Mouse (Mus musculus): ENCODE measurements around the gene Sema6b.

The Sema6b gene

DNA sequence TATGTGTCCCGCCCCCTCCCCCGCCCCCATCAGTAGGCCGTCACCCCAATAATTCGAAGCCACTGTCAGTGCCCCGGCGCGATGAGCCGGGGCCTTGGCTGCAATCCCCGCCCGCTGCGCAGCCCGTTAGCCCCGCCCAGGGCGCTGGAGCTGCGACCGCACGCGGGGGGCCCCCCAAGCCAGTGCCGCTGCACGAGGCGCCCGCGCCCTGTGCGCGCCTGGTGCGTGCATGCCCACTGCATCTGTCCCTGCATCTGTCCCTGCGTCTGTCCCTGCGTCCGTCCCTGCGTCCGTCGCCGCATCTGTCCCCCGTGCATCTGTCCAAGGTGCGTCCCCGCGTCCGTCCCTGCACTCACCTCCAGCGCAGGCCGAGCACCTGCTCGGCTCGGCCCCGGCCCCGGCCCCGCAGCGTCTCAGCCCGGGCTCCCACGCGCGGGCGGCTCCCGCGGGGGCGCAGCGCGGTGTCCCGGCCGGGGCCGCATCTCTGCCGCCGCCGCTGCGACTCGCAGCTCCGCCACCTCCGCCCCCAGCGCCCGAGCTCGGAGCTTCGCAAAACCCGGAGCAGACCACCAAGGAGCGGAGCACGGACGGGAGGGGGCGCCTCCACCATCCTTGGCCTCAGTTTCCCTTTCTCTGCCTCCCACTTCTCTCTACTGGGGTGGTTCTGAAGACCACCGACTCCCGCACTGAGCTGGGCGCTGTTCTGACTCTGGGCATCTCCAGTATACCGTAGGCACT is at the start of gene Sema6b:
Gene Sema6b, minus strand, starts transcription at position 486 of the 738 bp plus-strand sequence.
- CTCF ChIA-PET: interaction anchor here (0.6 kb wide), 1 partner anchor 47 kb away, joined by 3 read pairs; no protein-coding TSS in a partner anchor

DNA sequence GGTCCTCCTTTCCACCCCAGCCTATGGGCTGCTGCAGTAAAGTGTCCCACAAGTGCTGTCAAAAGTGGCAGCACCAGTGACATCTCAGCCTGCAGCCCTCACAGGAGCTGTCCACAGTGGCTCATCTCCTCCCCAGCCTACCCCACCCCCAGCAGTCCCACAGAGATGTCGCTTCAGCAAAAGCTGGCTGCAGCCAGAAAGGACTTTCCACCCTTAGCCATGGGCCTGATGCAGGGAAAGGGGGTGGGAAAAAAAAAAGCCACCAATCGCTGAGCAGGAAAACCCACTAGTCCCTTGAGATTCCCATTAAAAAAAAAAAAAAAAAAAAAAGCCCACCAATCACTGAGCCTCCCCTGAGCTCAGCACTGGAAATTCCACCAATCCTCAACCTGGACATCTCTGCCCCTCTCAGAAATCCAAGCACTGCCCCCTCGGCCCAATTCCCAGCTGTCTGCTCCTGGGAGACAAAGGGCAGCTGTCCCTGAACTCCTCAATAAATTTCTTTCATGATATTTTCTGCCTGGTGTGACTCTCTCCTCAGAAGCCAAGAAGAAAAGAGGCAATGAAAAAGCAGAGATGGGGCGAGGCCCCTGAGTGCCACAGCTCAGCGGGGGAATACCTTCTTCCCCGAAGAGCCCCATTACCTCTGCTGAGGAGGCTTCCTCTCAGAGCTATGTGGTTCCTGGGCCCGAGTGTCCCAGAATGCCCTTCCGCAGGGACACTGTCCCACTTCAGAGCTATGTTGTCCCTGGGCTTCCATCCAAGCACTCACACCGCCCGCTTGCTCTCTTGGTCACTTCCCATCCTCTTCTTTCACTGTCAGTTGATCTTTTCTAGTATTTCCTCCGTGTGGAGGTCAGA is 45.4 kb upstream of the Sema6b start:
- CTCF ChIA-PET: no interaction called here

DNA sequence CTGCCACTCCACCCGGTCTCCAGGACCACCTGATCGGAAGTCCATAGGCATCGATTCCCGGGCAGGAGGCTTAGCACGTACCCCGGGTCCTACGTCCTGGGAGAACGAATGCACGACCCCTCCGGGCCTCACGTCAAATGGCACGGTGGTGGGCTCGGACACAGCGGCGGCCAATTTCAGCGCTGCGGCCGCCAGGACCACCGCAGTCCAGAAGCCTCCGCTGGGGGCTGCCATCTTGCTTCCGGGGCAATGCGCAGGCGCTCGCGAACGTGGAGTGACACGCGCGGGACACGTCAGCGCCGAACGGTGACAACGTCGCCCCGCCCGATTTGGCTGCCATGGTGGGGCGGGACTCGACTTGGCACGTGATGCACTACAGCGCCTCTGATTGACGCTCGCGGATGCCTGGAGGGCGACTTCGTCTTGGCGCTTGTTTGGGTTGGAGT is 43.5 kb upstream of the Sema6b start, which contains the start of gene Mydgf:
Gene Mydgf, minus strand, starts transcription at position 263 of the 446 bp plus-strand sequence.
- CTCF ChIA-PET: no interaction called here

DNA sequence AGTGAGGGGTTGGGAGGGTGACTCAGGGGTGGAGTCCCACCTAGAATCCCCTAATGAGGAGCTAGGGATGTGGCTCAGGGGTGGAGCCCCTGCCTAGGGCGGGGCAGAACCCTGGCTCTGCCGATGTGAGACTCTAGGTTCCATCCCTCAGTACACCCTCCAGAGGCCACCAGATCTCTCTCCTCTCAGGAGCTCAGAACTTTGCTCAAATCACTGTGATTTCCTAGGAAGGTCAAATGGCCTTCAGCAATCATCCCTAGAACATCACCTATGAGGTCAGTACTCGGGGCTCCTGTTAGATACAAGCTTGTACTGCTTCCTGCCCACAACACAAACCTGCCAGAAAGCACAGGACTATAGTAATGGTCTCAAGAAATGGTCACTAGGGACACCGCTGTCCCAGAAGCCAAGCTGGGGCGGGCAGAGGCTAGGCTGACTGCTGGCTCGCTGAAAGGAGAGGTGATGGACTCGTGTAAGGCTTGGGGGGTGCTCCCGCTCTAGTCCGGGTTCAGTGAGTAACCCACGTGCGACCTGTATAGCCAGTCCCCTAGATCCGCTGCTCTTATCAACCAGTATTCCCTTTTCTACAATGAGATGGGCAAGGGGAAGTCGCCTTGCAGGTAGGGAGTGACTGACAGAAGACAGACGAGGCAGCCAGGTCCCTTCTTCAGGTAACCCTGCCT is 43.0 kb upstream of the Sema6b start:
- CTCF ChIA-PET: interaction anchor here (0.6 kb wide), 2 partner anchors 121 to 481 kb away, joined by 3 to 4 read pairs; no protein-coding TSS in a partner anchor

DNA sequence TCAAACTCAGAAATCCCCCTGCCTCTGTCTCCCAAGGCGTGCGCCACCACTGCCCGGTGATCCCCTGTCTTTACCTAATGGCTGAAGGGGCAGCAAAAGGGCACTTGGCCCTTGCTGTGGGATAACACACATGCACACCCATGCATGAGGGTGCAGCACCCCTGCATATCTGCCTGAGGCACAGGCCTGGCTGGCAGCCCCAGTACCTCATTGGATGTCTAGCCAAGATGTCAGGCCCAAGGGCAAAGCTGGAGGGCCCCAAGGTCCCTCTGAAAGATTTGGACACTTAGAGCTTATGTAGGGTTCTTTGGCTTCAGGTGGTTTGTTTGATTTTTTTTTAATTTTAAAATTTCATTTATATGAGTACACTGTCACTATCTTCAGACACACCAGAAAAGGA is 35.3 kb upstream of the Sema6b start:
- CTCF ChIA-PET: interaction anchor here (0.5 kb wide), 1 partner anchor 99 kb away, joined by 4 read pairs; no protein-coding TSS in a partner anchor

DNA sequence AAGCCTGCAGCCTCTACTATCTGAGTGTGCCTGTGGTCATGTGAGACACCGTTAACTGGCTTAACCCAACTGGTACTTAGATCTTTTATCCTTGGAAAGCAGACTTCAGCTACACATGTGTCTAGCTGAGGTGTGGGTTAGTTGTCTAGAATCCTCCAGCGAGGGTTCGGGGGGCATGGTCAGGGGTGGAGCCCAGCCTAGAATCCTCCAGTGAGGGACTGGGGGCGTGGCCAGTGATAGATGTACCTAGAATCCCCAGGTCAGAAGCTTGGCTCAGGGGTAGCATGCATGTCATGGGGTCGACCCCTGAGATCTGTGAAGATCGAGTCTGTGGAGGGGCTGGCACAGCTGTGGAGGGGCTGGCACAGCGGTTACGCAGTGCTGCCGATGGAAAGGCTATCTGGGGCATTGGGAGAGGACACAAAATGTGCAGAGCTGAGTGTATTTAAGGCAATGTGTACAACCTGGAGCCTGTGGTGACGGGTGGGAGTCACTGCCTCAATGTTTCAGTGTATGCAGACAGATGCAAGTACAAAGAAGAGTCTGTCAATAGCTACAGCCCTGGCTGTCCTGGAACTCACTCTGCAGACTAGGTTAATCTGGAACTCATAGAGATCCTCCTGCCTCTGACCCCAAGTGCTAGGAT is 33.4 kb upstream of the Sema6b start:
- CTCF ChIA-PET: no interaction called here

DNA sequence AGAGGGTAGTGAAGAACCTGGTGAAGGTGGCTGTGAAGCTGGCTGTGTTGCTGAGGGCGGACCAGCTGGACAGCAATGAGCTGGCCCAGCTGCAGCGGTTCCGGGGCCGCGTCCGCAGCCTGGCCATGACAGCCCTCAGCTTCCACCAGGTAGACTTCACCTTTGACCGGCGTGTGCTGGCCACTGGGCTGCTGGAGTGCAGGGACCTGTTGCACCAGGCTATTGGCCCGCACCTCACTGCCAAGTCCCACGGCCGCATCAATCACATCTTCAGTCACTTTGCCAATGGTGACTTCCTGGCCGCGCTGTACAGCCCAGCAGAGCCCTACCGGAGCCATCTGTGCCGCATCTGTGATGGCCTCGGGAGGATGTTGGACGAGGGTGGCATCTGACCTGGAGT is 31.7 kb upstream of the Sema6b start:
- CTCF ChIA-PET: no interaction called here

DNA sequence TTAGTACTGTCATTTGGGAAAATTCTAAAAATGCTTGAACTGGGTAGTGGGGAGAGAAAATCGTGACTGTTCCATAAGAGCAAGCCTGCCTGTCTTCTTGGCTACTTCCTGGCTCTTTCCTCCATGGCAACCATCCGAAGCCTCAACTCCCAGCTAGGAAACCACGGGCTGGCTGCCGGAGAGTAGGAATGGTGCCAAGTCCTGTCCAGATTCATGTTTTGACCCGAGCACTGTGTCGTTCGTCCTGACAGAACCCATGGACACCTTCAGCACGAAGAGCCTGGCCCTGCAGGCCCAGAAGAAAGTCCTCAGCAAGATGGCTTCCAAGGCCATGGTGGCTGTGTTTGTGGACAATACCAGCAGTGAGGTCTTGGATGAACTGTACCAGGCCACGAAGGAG is 31.3 kb upstream of the Sema6b start:
- CTCF ChIA-PET: no interaction called here

DNA sequence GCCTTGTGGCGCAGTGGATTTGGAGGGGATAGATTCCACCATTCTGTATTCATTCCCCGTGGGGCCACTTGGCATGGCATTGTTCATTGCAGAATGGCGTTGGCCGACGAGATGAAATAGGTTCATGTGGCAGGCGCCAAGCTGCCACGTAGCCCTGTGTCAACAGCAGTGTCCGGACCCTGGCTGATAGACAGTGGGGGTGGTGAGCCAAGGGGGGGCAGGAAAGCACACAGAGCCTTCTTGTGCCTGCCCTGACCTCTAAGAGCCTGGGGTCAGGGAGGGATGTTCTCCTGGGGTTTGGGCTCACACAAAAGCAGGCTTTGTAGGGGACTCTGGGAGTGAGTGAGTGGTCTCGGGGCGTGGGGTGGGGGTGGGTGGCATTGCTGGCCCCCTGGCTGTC is 30.5 kb upstream of the Sema6b start:
- CTCF ChIA-PET: no interaction called here

DNA sequence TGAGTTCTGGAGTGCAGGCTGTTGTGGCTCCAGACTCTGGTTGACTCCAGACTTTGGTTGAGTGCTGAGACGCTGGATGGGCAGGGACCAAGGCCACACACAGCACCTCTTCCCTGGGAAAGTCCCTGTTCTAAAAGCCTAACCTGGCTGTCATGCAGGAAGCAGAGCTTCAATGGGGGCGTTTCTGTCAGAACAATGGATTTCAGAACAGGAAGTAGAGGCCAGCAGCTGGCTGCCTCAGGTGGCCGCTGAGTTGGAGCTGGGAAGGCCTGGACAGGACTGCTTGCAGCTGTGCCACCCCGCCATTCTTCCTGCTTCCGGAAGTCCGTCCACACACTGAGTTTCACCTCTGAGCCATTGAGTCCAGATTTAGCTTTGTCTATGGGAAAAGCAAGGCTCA is 29.7 kb upstream of the Sema6b start:
- CTCF ChIA-PET: no interaction called here

DNA sequence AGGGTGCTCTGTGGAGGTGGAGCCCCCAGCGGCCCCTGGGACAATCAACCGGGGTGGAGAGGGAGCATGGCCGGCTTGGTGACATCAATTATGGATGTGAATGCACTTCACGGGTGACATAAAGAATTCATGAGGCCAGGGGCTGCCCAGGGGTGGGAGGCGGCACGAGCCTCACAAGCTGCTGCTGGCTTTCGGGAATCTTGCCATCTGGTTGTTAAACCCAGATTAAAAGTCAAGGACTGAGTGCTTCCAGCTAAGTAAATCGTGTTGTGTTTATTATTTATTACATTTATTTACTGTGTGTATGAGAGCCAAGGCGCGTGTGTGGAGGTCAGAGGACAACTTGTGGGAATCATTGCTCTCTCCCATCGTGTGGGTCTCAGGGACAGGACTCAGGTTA is 25.5 kb upstream of the Sema6b start:
- CTCF ChIA-PET: no interaction called here

DNA sequence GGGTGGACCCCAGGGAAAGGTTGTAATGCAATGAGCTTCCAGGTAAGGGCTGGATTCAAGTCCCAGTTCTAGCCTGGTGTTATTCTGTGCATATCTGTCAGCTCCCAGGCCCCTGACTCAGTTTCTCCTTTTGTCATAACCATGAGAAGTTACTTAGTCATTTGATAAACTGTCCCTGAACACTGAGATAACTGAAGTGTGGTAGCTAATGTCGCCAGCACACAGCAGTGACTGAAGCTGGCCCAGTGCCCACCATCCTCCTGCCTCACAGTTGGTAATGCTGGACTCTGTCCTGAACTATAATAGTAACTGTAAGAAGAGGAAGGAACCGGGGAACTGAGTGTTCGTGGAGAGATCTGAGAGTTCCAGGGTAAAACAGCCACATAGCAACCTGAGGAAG is 24.4 kb upstream of the Sema6b start:
- CTCF ChIA-PET: no interaction called here

DNA sequence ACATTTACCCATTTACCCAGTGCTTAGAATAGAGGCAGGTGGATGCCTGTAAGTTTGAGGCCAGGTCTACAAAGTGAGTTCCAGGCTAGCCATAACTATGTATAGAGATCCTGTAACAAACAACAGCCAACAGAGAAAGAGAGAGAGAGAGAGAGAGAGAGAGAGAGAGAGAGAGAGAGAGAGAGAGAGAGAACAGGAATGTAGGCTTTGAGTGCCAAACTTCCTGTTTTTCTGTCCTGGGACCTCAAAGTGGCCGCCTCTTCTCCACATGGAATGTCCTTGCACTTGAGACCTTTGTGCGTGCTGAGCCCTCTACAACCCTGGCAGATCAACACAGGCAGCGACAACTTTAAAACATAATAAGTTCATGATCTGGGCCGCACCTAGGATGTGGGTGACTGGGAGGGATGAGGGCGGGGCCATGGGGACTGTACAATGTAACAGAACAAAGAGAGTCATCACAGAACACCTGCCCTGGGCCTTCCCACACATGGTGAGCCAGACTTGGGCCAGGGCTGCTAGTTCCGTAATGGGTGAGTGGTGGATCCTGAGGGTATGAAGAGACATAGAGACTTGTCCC is 23.5 kb upstream of the Sema6b start:
- CTCF ChIA-PET: no interaction called here

DNA sequence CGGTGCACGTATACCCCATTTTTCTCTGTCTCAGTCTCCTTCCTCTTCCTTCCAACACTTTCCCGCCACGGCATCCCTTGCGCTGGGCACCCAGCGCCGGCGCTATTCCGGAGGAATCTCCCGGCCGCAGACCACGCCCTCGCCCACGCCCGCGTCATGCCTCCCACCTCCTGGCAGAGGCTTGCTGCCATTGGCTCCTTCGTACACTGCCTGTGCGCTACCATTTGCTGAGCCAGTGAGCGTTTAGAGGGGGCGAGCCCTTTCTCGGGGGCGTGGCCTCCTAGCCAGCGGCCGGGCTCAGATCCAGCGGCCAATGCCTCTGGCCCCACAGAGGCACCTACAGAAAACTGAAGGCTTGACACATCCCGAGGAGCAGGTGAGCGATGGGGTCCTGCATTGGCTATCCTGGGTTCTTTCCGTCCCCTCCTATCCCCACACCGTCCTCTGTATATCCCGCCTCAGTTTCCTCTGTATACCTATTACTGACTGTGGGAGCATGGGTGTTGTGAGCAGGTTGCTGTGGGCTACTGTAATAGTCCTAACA is 22.2 kb upstream of the Sema6b start, which contains the start of gene Tnfaip8l1:
Gene Tnfaip8l1, plus strand, starts transcription at position 247 of the 544 bp plus-strand sequence.
- CTCF ChIA-PET: no interaction called here

DNA sequence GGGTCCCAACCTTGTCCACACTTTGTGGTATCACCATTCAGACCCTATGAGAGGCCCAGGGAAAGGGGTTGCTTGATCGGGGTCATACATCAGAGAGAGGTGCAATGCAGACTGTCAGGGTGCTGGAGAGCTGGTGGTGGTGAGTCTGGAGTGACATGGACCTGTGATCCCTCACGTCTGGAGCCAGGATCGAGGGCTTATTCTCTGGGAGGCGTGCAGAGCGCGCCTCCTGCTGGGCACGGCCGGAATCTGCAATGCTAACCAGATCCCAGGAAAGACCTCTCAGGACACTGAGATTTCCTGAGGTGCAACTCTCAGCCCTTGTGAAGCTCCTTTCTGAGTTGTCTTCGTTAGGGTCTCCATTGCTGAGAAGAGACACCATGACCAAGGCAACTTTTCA is 19.6 kb upstream of the Sema6b start:
- CTCF ChIA-PET: interaction anchor here (0.6 to 1.6 kb wide), 3 partner anchors 26 to 84 kb away, joined by 4 to 9 read pairs (median 4); no protein-coding TSS in a partner anchor

DNA sequence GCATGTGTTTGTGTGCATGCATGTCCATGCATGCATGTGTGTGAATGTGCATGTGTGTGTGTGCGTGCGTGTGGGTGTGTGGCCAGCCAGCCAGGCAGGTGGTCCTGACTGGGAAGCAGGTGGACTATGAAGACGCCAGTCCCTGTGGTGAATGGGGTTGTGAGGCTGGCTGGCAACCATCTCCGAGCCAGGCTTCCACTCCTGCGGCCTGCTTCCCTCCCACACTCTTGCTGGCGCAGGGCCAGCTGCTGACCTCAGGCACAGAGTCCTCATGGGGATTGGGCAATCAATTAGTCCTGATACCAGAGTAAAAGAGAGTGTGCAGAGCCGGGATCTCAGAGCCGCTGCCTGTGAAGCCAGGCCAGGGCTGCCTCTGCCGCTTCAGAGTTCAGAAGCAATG is 13.5 kb upstream of the Sema6b start:
- CTCF ChIA-PET: no interaction called here

DNA sequence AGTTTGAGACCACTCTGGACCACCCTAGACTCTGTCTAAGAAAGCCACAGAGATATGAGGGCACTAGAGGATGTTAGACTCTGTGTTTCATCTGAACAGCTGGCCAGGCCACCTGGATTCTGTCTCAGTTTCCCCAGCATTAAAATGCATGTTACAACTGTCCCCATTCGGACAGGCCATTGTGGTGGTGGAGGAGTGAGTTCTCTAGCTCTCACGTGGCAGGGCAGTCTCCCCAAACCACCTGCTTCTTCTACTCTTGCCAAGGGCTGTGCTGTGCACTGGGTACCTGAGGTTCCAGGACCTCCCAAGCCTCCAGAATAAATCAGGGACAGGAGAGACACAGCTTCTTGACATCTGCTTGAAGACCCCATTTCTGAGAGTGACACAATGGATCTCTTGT is 9.8 kb upstream of the Sema6b start:
- CTCF ChIA-PET: no interaction called here

DNA sequence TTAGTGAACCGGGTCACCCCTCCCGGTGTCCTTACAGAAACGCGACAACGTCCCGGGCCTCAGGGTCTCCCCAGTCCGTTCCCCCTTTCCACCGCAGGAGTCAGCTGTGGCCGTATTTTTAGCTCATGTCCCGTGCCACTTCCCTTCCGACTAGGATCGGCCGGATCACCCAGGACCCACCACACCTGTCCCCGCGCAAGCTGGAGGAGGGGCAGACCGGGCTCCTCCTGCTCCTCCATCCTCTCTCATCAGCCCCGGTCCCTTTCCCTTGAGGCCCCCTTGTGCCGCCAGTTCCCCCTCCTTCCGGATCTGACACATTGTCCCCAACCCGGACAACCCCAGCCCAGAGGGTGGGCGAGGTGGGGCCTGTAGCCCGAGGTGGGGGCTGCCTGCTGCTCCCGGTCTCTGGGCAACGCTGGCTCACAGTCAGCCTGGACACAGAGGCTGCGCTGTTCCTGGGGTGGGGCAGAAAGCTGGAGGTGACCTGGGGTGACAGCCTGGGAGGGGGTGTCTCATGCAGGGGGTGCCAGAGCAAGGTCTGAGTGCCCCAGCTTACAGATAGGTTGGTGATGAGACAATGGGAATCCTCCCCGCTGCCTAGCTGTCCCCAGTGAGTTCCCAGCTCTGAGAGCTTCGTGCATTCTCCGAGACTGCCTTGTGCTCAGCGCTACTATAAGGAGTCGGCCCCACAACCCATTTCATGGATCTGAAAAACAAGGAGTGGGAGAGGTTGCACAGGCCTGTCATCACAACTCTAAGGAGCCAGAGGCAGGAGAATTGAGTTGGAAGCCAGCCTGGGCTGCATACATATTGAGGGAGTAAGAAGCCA is 8.9 kb upstream of the Sema6b start:
- CTCF ChIA-PET: no interaction called here

DNA sequence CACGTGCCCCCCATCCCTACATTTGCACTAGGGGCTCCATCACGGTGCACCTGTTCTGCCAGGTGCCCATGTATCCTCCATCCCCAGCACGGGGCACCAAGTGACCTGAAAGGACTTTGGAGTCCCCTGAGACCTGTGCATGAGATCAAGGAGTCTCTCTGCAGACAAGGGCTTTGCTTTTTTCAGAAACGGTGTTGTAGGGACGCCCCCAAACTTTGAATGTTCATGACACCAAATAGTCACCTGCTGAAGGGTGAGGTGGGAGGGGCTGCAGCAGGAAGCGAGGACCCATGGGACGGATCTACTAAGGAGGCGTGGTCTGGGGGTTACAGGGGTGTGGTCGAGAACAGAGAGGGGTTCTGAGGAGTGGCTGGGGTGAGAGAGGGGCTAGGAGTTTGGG is 8.1 kb upstream of the Sema6b start:
- CTCF ChIA-PET: no interaction called here

DNA sequence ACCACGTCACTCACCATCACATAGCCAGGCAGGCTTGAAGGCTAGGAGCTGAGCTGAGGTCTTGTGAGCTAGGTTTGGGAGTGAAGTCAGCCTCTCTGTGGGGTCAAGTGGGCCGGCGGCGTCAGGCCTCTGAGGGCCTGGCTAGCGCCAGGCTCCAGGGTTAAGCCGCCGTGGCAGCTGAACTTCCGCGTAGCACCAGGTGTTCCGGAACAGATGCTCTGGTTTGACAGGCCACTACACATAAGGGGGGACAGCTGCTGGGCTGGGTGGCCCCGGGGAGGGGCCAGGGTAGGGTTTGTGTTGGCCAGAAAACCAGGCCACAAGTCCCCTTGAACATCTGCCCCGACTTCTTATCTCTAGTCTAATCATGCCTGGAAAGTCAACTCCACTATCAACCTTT is 7.3 kb upstream of the Sema6b start:
- CTCF ChIA-PET: no interaction called here

Measured in spleen, embryonic (tissue).